In the genomic region with DNA sequence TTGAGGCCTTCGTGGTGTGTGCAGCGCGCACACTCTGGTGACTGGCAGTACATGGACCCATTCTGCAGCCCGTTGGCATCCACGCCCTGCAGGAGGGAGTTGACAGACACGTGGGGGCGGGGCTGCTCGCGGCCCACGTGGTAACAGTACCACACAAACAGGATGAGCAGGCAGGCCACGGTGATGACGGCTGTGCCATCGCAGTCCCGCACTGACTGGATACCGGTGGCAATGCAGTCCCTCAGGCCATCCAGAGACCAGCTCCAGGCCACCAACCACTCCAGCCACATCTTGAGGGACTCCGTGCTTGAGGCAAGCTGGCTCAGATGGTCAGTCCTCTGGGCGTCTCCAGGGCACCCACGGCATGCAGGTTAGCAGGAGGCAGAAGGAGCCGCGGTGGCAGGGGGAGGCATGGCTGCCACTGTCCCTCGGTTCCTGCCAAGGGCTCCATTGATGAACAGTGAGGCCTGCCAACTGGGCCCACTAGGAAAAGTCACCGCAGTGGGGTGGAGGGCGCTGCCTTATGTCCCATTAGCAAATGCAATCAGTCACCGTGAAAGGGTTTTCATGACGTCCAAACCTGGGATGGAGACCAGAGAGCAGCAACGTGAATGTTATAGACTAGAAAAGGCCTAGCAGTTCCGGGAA, we compare ENCODE assay signal across 1 mouse cellular context.
TF ChIP-seq lines count a peak whose summit lies in the region.

No protein-coding gene starts in this region.

TF ChIP-seq in ES-E14, 5 proteins besides CTCF, POLR2A, EP300 and RAD21:
- no peak for TF ChIP-seq HCFC1 (IDR thresholded peaks at IDR 0.05; ENCODE audit: borderline replicate concordance, insufficient read depth, low read length)
- TF ChIP-seq ZNF384 (IDR thresholded peaks at IDR 0.05; ENCODE audit: low read depth, low read length) = no peak
- TF ChIP-seq CHD2 (IDR thresholded peaks at IDR 0.05; ENCODE audit: low read depth, low read length) = no peak
- TF ChIP-seq ZC3H11A (IDR thresholded peaks at IDR 0.05; ENCODE audit: borderline replicate concordance, low read depth, low read length) = no peak
- no peak for TF ChIP-seq MAFK (IDR thresholded peaks at IDR 0.05; ENCODE audit: insufficient read depth, low read depth, low read length)
TF ChIP-seq in ES-E14: peak in this region for 0.
